Mouse (Mus musculus): Measurements from ENCODE around the gene Phgdh. TPM values are rescaled to one million over a fixed set of nuclear protein-coding genes. Genes with fewer than 3 reads are reported as not detected.

Gene Phgdh
- total RNA-seq, 1 experiment from 2014 or later: 71.1 TPM

Other genes with a start within 250 kb of the Phgdh start
- gene Adam30, start 179.4 kb downstream of the Phgdh start, total RNA-seq (2017): 2.9 and 3.0 TPM in 2 replicates
- gene Reg4, start 117.8 kb downstream of the Phgdh start, total RNA-seq (2017): not detected in 2 replicates
- gene Hmgcs2, start 59.6 kb downstream of the Phgdh start, total RNA-seq (2017): not detected in 2 replicates
- 0.12 TPM in 1 of 2 replicates, not detected in the other for gene Zfp697, start 42.5 kb upstream of the Phgdh start, total RNA-seq (2017)
- gene Gm4450, start 117.1 kb upstream of the Phgdh start, total RNA-seq (2017): not detected in 2 replicates
- not detected in 2 replicates for gene Hsd3b4, start 170.5 kb upstream of the Phgdh start, total RNA-seq (2017)
- gene Gm10681, start 248.8 kb upstream of the Phgdh start, total RNA-seq (2017): not detected in 2 replicates

Data from neutrophil, adult 5-6 weeks (primary cell).